Mouse (Mus musculus) mouse trophoblast stem cell (cell line): ENCODE measurements around the gene Rsph3b.
"Not testable (repeated sequence)": the region's sequence is repeated elsewhere in the genome, so short reads cannot be mapped to it uniquely, and the experiment has no call there.

Experiments used
- in situ Hi-C, 2 experiments: fragments of 300-500 bp; cut with MseI, MboI; formaldehyde crosslinking; loops; 2 replicates in 1 of 2; 3 replicates in 1 of 2; pipeline ENCODE4 v1.15.1; 2025

The Rsph3b gene

GRCm38 (mm10) chr17:6947984-6948768 is at the start of gene Rsph3b:
Rsph3b (minus strand) TSS chr17:6948682.
- in situ Hi-C loops: not testable (repeated sequence)

- in situ Hi-C loops: not testable (repeated sequence)
Measured at GRCm38 (mm10) chr17:6997778-6998490, 49.5 kb upstream of the Rsph3b start.

GRCm38 (mm10) chr17:6996826-6997225 is 48.3 kb upstream of the Rsph3b start:
- in situ Hi-C loops: not testable (repeated sequence)

- in situ Hi-C loops: not testable (repeated sequence)
Measured at GRCm38 (mm10) chr17:6995504-6995903, 47.0 kb upstream of the Rsph3b start.

- in situ Hi-C loops: not testable (repeated sequence)
Measured at GRCm38 (mm10) chr17:6986118-6986517, 37.6 kb upstream of the Rsph3b start.

- in situ Hi-C loops: not testable (repeated sequence)
Measured at GRCm38 (mm10) chr17:6980144-6980543, 31.7 kb upstream of the Rsph3b start.

- in situ Hi-C loops: not testable (repeated sequence)
Measured at GRCm38 (mm10) chr17:6979380-6979779, 30.9 kb upstream of the Rsph3b start.

- in situ Hi-C loops: not testable (repeated sequence)
Measured at GRCm38 (mm10) chr17:6978287-6979248, 30.1 kb upstream of the Rsph3b start, which contains the start of gene Gm49721. Gm49721 (plus strand) TSS chr17:6978904.

- in situ Hi-C loops: not testable (repeated sequence)
Measured at GRCm38 (mm10) chr17:6974985-6975384, 26.5 kb upstream of the Rsph3b start.

- in situ Hi-C loops: not testable (repeated sequence)
Measured at GRCm38 (mm10) chr17:6972836-6973396, 24.4 kb upstream of the Rsph3b start.

GRCm38 (mm10) chr17:6971238-6971637 is 22.8 kb upstream of the Rsph3b start:
- in situ Hi-C loops: not testable (repeated sequence)

- in situ Hi-C loops: not testable (repeated sequence)
Measured at GRCm38 (mm10) chr17:6970334-6970733, 21.9 kb upstream of the Rsph3b start, which contains the start of gene Rnaset2b. Rnaset2b (plus strand) TSS chr17:6970634.

GRCm38 (mm10) chr17:6967673-6968072 is 19.2 kb upstream of the Rsph3b start:
- in situ Hi-C loops: not testable (repeated sequence)

- in situ Hi-C loops: not testable (repeated sequence)
Measured at GRCm38 (mm10) chr17:6965364-6965763, 16.9 kb upstream of the Rsph3b start.

GRCm38 (mm10) chr17:6962936-6963335 is 14.5 kb upstream of the Rsph3b start:
- in situ Hi-C loops: not testable (repeated sequence)

GRCm38 (mm10) chr17:6962339-6962738 is 13.9 kb upstream of the Rsph3b start:
- in situ Hi-C loops: not testable (repeated sequence)

- in situ Hi-C loops: not testable (repeated sequence)
Measured at GRCm38 (mm10) chr17:6961181-6962000, 12.9 kb upstream of the Rsph3b start.

GRCm38 (mm10) chr17:6960776-6961175 is 12.3 kb upstream of the Rsph3b start, which contains the start of gene Tagap1:
Tagap1 (minus strand) TSS chr17:6961156.
- in situ Hi-C loops: not testable (repeated sequence)

GRCm38 (mm10) chr17:6960349-6960748 is 11.9 kb upstream of the Rsph3b start:
- in situ Hi-C loops: not testable (repeated sequence)
